Mouse (Mus musculus) inflammation-experienced regulatory T-cells, adult 6 months (primary cell): ENCODE data around the gene Glmn. TPM values are rescaled to one million over a fixed set of nuclear protein-coding genes. Genes with fewer than 3 reads are reported as not detected.

ENCODE experiments used
- ATAC-seq: one replicate; pipeline ENCODE4 v1.8.0; 2017
- polyA plus RNA-seq, 3 experiments: library from polyadenylated mRNA; unstranded; fragments of 100-300 nt; shearing (Covaris generic); gene quantifications; one replicate each; pipeline ENCODE4 v1.2.1; 2017

Glmn gene
- polyA plus RNA-seq, result 10 to 100 TPM; 25.3 to 34.8 (median 29.2) TPM

- peak; percentile 83 for ATAC-seq
Measured at GRCm38 (mm10) chr5:107597301-107598077, at the start of gene Glmn, which contains the start of gene Rpap2. Glmn (minus strand) TSS chr5:107597888. Rpap2 (plus strand) TSS chr5:107597373.

GRCm38 (mm10) chr5:107645935-107646334, 48.2 kb upstream of the Glmn start:
- ATAC-seq, result peak; percentile 58

GRCm38 (mm10) chr5:107644595-107644994, 46.9 kb upstream of the Glmn start:
- ATAC-seq, result no peak

- ATAC-seq, result no peak
Measured at GRCm38 (mm10) chr5:107638366-107638765, 40.7 kb upstream of the Glmn start.

GRCm38 (mm10) chr5:107637106-107637505, 39.4 kb upstream of the Glmn start:
- ATAC-seq, result no peak

GRCm38 (mm10) chr5:107633651-107634050, 36.0 kb upstream of the Glmn start:
- no peak for ATAC-seq

- no peak for ATAC-seq
Measured at GRCm38 (mm10) chr5:107621327-107621726, 23.6 kb upstream of the Glmn start.

- ATAC-seq, result no peak
Measured at GRCm38 (mm10) chr5:107617986-107618385, 20.3 kb upstream of the Glmn start.

- ATAC-seq, result peak; percentile 87
Measured at GRCm38 (mm10) chr5:107611224-107611623, 13.5 kb upstream of the Glmn start.

- ATAC-seq, result peak; percentile 4
Measured at GRCm38 (mm10) chr5:107598380-107598779, 692 bp upstream of the Glmn start.

GRCm38 (mm10) chr5:107569148-107569547, 28.5 kb downstream of the Glmn start:
- ATAC-seq, result no peak

GRCm38 (mm10) chr5:107556969-107557368, 40.7 kb downstream of the Glmn start:
- no peak for ATAC-seq

GRCm38 (mm10) chr5:107554336-107554735, 43.4 kb downstream of the Glmn start:
- peak; percentile 50 for ATAC-seq

GRCm38 (mm10) chr5:107548444-107548843, 49.2 kb downstream of the Glmn start:
- ATAC-seq, result no peak

GRCm38 (mm10) chr5:107547955-107548354, 49.7 kb downstream of the Glmn start:
- ATAC-seq, result no peak

GRCm38 (mm10) chr5:107545927-107546326, 51.8 kb downstream of the Glmn start:
- ATAC-seq, result peak; percentile 92

- no peak for ATAC-seq
Measured at GRCm38 (mm10) chr5:107541696-107542095, 56.0 kb downstream of the Glmn start.

- ATAC-seq, result no peak
Measured at GRCm38 (mm10) chr5:107534581-107534980, 63.1 kb downstream of the Glmn start, which contains the start of gene 1700028K03Rik. 1700028K03Rik (plus strand) TSS chr5:107534709.

GRCm38 (mm10) chr5:107533590-107533989, 64.1 kb downstream of the Glmn start:
- ATAC-seq, result no peak

GRCm38 (mm10) chr5:107528856-107529255, 68.8 kb downstream of the Glmn start:
- ATAC-seq, result peak; percentile 75

- peak; percentile 86 for ATAC-seq
Measured at GRCm38 (mm10) chr5:107524281-107524680, 73.4 kb downstream of the Glmn start.

- ATAC-seq, result no peak
Measured at GRCm38 (mm10) chr5:107521897-107522296, 75.8 kb downstream of the Glmn start.

GRCm38 (mm10) chr5:107521386-107521785, 76.3 kb downstream of the Glmn start:
- no peak for ATAC-seq

- no peak for ATAC-seq
Measured at GRCm38 (mm10) chr5:107518602-107519001, 79.1 kb downstream of the Glmn start.
